Mouse (Mus musculus) C2C12 (cell line): ENCODE data around the gene Vps4b.

Experiments used
- CEBPB ChIP-seq: IDR thresholded peaks from one replicate; pipeline ENCODE4 v1.6.1; 2011; ENCODE audit warnings: low read depth, mild to moderate bottlenecking, control low read depth, moderate library complexity
- CTCF ChIP-seq: IDR thresholded peaks from one replicate; pipeline ENCODE4 v1.5.1; 2011; ENCODE audit not compliant: control insufficient read depth, insufficient read depth, insufficient read length
- FOSL1 ChIP-seq: IDR thresholded peaks from one replicate; pipeline ENCODE4 v1.8.0; 2011; ENCODE audit warnings: mild to moderate bottlenecking, low read length; ENCODE audit not compliant: poor library complexity, insufficient read depth, severe bottlenecking
- MAX ChIP-seq: IDR thresholded peaks from one replicate; pipeline ENCODE4 v1.6.1; 2011; ENCODE audit warnings: mild to moderate bottlenecking, control low read depth
- MYOD1 ChIP-seq: IDR thresholded peaks from one replicate; pipeline ENCODE4 v1.6.1; 2011; ENCODE audit warnings: low read depth; ENCODE audit not compliant: control insufficient read depth, insufficient read length
- MYOG ChIP-seq: IDR thresholded peaks from one replicate; pipeline ENCODE4 v1.6.1; 2011; ENCODE audit not compliant: control insufficient read depth, insufficient read length; ENCODE audit errors: extremely low read depth
- USF1 ChIP-seq: IDR thresholded peaks from one replicate; pipeline ENCODE4 v1.6.1; 2011; ENCODE audit warnings: low read depth, mild to moderate bottlenecking, control low read depth, moderate library complexity

GRCm38 (mm10) chr1:106740735-106741134 lies 55.8 kb downstream of the Vps4b start:
- no peak for TF ChIP-seq CTCF
- TF ChIP-seq MYOG: no peak
- no peak for TF ChIP-seq USF1
- TF ChIP-seq CEBPB: no peak
- TF ChIP-seq MAX: no peak
- TF ChIP-seq MYOD1: no peak
- TF ChIP-seq FOSL1: no peak
